Mouse (Mus musculus) ovary, postnatal 36 days (tissue): ENCODE results near the gene Tlr4.

Source experiments
- DNase-seq: peaks from one replicate; pipeline ENCODE4 v3.0.0; 2022; ENCODE audit warnings: low spot score, mixed read lengths

Gene Tlr4

DNA sequence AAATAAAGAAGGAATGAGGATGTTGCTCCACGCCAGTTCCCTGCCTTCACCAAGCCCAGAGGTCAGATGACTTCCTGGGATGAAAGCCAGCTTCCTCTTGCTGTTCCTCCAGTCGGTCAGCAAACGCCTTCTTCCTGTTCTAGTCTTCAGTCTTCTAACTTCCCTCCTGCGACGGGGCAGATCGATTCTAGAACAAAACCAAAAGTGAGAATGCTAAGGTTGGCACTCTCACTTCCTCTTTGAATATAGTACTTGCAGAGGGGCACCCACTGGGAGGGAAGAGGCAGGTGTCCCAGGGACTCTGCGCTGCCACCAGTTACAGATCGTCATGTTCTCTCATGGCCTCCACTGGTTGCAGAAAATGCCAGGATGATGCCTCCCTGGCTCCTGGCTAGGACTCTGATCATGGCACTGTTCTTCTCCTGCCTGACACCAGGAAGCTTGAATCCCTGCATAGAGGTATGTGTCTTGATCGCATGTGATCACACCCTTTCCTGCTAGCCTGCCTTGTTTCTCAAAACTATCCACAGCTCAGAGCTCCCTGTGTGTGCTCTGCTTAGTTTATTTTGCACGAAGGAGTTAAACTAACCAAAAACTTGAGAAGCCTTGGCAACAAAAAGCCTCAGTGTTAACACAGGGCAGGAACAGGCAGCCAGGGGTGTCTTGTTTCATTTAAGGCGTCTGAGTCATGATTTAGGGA, at the start of gene Tlr4:
Gene Tlr4 (plus strand): TSS at position 122 of the 700 bp plus-strand sequence.
- peak; percentile 42 for DNase-seq

DNA sequence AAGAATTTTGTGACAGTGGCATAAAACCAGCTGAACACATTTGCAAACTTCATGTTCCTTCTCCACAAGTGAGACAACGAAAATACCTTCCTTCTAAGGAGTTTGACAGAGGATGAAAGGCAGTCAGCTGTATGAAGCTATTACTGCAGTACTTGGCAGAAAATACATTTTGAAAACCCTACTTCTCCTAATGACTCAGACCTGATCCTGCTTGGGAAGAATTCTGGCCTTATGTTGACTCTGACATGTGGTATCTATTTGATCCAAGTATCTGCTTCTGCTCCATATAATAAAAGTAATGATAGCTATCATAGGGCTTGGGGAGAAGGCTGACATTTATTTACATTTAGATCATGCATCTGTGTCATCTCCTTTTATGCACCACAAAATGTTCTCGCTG, 33.1 kb upstream of the Tlr4 start:
- no peak for DNase-seq

DNA sequence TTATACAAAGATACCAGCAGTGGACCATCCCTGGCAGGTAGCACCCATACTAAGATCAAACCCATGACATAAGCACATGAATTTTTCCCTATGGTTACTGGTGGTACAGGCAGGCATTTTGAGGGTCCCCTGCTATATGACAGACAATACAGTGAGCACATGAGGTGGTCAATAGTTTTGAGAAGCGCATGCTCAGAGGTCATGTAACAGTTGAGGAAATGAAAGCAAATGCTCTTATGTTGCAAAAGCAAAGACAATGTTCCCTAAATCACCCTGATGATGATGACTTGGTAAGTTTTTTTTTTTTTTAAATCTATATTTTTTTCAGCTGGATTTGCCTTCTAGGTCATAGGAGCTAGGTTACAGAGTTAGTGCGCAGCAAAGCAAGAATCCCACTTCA, 30.7 kb upstream of the Tlr4 start:
- DNase-seq, result no peak

DNA sequence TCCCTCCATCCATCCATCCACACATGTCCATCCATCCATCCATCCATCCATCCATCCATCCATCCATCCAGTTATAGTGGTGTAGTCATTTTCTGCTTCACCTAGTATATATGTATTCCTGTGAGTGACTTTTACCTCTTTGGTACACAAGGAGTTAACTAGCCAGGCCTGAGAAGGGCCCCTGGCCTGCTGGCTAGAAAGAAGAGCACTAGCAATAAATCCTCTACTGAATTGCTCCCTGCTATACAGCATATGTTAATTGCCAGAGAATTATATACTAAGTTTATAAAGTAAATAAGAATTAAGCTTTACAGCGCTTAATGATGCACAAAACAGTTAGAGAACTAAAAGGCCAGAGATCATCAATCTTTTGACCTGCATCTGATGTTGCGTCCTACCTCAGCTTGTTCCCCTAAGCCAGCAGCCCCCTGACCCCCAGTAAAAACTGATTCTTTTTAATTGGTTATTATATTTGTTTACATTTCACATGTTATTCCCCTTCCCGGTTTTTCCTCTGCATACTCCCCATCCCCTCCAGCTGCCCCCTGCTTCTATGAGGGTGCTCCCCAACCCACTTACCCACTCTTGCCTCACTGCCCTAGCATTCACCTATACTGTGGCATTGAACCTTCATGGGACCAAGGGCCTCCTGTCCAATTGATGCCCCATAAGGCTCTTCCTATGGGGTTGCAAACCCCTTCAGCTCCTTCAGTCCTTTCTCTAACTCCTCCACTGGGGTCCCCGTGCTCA, 22.7 kb upstream of the Tlr4 start:
- DNase-seq, result no peak

DNA sequence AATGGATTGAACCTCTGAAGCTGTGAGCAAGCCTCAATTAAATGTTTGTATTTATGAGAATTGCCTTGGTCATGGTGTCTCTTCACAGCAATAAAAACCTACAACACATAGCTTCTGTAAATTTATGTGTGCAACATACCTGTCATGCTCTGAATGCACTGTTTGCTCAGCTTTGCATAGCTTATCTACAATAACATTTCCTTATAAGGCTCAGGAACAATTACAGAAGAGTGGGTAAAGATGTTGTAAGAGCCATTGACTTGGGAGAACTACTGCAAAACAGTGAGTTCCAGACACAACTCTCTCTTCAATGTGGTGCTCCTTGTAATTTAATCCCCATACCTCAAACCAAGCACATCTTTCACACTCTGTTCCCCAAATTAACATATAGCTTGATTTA, 21.6 kb upstream of the Tlr4 start:
- no peak for DNase-seq

DNA sequence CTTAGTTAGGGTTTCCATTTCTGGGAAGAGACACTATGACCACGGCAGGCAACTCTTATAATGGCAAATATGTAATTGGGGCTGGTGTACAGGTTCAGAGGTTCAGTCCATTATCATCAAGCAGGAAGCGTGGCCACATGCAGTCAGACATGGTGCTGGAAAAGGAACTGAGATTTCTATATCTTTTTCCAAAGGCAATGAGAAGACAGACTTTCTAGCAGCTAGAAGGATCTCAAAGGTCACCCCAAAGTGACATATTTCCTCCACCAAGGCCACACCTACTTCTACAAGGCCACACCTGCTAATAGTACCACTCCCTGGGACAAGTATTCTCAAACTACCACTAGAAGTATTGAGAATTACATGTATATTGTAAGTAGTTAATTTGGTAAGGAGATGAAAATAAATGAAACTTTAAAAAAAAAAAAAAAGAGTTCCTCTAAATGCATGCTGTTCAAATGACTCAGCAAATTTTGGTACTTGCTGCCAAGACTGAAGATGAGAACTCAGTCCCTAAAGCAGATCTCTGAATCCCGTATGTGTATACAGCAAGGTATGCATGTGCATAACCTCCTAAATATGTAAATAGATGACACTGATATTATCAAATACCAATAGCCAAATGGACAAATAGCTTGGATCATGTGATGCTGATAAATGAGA, 10.9 kb upstream of the Tlr4 start:
- no peak for DNase-seq

DNA sequence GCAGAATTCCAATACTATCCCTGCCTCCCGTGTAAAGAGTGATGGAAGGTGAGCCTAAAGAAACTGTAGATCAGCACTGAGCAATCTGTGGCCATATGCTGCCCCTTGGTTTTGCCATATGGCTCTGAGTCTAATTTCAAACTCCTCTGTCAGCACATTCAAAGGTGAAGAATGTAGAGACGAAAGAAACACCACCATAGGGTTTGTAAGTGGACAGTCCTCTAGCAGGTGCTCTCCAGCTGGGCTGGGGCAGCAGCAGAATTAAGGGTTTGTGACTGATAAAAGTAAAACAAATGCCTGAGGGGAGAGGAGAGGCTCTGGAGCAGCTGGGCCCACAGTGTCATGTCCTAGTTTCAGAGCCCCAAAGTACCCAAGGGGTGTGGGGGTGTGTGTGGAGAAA, 6.2 kb upstream of the Tlr4 start:
- DNase-seq, result no peak

DNA sequence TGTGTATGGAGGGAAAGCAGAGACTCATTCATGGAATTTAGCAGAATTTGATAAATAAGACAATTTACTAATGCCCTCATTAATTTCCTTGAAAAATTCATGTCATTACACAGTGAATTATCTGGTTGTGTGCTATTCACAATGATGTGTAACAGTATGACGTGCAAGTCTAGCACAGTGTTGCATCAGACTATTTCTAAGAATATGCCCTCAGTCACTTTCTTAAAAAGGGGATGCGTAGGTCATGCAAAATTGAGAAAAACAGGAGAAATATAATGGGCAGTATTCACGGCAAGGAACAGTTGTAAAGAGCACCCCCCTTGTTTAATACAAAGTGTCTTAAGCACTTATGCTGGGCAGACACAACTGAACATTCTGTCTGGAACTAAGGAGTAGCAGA, 5.6 kb upstream of the Tlr4 start:
- no peak for DNase-seq

DNA sequence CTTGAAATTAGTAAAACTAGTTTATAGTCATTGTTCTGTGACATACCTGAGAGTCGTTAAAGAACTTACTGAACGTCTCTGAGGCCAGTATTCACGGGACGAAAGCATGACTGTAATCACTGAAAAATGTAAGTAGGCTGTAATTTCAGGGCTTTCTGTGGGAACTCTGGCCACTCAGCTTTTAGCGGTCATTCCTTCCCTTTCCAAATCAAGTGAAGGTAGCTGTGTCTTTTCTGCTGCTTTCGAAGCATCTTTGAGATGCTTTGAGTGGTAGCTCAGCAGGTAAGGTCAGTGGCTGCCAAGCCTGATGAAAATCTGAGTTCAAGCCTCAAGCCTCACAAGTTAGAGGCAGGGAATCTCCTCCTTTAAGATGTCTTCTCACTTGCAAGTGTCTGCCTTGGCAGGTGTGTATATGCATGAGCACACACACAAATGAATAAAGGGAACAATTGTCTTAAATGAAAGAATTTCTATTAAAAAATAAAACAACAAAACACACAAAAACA, 832 bp downstream of the Tlr4 start:
- no peak for DNase-seq

DNA sequence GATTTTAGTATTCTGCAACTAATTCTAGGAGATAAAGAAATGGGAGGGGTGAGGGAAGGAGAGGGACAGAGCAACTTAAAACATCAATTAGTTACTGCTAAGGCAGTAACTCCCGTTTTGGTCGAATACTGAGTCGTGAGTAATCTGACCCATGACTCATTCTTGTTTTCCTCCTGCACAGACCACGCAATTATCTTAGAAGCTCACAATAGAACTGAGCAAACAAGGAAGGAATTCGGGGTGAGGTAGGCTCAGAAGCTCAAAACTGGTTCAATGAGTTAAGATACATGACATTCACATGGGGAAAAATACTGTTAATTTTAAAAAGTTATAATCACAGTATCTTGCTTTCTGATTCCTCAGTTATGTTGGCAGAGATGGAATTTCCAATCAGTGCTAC, 1.3 kb downstream of the Tlr4 start:
- no peak for DNase-seq

DNA sequence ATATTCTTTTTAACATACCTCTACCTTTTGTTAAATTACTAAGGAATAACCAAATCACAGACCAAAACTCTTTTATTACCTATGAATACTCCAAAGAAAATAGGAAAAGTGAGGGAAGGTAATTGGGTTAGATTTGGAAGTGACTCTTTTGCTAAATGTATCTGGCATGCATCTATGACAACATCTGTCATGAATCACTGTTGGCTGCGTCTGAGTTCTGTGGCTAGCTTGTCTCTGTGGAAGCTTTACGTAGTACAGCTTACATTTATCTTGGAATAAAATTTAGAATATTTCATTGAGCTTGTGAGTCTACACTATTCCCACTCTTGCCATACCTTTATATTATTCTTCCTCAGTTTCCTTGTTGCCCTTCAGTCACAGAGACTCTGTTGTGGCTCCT, 10.7 kb downstream of the Tlr4 start:
- no peak for DNase-seq

DNA sequence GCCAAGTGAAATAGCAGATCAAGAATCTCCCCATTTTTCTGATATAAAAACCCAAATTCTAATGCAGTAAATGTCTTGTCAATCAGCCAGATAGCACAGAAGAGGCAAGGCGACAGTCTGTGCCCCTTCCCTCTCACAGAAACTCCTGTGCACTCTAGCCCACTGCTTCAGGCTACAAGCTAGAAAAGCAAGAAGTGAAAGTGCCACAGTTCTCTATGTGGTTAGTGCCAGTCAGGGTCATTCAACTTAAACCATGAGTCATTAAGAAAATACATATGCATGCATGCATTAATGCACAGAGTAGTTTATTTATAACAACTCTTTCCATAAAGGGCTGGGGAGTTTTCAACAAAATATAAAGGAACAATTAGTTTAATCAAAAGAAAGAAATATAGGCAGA, 15.9 kb downstream of the Tlr4 start:
- DNase-seq, result no peak

DNA sequence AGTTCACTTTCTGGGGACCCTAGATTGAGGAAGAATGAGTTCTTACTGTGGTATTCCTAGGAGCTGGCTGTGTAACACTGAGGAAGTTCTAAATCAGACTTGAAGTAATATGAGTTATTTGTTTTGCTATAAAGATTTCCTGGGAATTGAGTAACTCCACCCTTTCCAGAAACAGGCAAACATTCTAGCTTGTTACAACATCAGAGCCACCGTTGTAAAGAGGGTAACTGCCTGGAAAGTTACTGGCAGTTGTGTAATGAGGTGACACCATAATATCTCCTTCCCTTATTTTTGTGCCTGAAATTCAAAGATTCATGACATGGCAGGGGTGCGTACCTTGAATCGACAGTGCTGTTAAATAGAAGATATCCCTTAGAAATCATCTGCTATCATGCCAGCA, 24.6 kb downstream of the Tlr4 start:
- no peak for DNase-seq

DNA sequence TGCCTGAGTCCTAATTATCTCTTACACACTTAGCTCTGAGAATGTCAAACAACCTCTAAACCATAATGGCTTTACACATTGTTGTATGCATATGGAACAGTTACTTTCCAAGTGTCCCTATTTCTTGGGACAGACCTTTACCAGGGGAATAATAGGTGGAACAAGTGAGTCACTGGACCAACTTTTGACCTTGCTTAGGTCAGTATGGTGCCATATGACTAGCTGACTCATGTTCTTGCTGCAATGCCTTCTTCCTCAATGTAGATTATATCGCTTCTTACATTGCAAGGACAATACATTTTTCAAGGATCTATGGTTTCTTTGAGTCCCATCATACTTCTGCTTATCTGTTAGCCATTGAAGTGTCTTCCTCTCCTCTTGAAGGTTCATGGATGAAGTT, 29.6 kb downstream of the Tlr4 start:
- no peak for DNase-seq

DNA sequence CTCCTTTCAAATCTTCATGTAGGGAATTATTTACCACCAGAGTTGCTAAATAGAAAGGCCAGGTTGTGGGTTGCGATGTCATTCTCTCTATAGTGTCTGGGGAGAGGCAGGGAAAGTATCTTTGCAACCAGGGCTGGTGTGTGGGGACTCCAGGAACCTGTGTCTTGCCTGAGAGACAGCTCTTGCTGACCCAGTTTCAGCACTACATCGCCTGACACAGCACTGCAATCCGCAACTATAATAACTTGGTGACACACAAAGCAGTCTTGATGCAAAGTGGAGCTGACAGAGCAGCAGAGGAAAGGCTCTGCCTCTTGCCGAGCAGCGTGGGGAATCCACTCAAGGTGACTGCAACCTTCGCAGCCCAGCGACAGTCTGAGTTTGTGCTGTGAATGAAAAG, 42.5 kb downstream of the Tlr4 start:
- DNase-seq, result no peak

DNA sequence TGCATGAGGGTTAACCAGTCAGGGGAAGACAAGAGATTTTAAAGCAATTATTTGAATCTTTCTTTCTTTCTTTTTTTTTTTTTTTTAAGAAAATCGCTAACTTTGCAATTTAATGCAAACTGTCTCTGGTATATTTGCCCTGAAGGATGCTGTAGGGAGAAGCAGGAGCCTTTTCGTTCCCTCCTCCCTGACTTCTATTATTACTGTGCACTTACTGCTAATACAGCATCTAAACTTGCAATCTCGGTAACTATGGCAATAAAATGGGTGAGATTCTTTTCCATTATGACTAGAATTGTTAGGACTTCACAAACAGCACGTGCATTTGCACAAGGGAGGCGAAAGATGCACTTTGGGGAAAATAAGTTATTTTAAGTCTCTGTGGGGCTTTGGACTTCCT, 44.6 kb downstream of the Tlr4 start:
- DNase-seq, result no peak

DNA sequence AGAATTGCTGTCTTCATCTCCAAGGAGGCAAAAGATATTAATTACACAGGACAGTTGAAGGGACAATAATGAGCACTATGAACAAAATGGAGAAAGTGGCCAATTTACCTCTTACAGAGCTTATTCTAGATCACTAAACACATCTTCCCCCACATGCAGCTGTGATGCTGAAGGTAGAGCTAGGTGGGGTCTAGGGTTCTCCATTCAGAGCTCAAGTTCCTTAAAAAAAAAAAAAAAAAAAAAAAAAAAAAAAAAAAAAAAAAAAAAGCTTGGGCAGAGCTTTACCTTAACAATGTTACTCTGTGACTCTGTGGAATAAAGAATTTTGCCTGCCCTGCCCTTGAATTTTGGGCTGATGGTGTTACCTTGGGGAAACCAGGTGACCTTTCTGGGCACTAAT, 46.0 kb downstream of the Tlr4 start:
- DNase-seq, result no peak

DNA sequence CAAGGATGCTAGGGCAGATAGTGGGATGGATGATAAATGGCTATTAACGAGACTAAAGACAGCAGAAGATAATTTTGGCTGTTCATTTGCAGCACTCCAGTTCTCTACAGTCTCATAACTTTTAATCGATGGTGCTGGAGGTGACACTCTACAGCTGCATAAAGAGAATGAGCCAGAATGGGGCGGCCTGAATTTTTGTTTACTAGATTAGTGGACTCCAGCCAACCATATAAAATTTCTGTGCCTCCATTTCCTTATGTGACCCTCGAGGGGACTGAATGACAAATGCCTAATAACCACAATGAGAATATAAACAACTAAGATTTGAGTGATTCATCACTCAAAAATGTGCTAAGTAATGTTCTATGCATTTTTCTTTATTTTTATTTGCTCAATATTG, 48.4 kb downstream of the Tlr4 start:
- no peak for DNase-seq

DNA sequence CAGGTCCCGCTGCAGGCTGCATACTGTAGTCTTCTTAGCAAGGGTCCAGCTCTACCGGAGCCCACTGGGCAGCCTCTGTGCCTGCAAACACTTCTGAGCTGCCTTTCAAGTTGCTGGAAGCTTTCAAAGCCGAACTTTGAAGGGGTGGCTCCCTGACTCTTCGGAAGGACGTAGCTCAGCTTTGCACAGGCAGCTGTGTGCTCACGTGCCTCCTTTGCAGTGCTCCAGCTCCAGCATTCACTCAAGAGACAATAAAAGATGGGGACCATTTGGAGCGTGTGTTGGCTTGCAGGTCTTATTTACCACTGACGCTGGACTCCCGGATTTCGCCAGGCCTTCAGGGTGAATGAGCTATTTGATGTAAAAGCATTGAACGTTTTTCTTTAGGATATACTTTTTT, 50.2 kb downstream of the Tlr4 start:
- DNase-seq, result no peak

DNA sequence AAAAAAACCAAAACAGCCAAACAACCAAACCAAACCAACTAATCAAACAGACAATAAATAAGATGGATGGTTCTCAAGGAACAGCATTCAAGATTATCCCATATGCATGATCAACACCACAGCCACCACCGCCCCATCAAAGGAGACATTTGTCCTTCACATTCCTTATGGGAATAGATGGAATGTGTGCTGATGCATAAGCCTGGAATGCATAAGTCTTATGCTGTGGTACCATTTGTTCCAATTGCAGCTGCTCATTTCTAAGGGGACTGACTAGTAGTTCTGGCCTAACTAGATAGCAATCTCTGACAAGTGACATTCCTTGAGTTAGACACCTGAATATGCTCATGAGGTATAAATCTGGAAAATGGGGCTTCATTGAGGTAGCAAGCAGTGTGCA, 54.1 kb downstream of the Tlr4 start:
- no peak for DNase-seq

DNA sequence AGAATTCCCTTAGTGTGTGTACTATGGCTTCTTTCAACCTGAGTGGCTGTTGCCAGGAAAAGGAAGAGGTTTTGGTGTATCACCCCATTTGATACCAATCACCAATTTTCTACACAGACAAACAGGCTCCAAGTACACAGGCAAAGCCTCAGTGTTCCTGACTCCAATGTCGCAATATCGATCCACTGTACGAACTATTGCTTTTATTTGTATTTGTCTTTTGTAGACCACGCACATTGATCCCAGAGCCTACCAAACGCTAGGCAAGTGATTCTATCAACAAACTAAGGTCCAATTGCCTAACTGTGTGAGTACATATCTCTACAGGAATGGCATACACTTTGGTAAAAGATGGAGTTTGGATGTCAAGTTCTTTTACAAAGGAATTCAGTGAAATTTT, 55.9 kb downstream of the Tlr4 start:
- no peak for DNase-seq

DNA sequence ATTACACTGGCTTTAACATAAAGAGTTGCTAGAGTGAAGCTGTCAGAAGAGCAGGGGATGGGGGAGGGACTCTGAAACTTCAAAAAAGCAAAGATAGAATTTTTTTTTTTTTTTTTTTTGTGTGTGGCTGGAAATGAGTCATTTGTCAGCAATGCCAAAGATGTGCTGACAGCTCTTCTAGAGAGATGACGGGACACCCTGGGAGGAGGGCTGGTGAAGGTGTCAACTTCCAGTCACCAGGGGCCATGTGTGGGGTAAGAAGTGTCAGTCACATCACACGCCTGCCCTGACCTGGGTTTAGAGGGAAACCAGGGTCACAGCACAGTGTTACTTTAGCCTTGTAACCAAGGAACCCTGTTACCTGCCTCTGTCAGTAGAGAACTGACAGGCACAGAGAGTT, 67.2 kb downstream of the Tlr4 start:
- DNase-seq, result no peak

DNA sequence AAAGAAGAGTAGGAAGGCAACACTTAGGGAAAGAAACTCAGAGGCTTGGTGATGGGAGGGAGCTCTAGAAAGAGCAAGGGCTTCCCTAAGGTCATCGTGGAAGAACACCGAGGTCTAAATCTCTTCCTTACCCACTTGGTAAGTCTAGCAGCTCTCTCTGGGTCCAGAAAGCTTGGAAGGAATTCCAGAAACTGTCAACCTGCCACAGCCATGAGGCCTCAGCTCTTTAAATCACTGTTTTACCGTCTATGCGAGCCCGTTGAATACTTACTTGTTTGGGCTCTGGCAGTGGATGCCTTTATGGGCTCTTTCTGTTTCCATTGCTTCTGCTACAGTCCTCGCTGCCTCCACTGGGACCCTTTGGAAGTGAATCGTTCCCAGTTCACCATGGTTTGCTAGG, 67.6 kb downstream of the Tlr4 start:
- no peak for DNase-seq
